Mouse (Mus musculus): ENCODE data around the gene Gm11639.
"Not testable (repeated sequence)": the region's sequence is repeated elsewhere in the genome, so short reads cannot be mapped to it uniquely, and the experiment has no call there.

Gene Gm11639

GRCm38 (mm10) chr11:105120551-105121061 is 435.1 kb downstream of the Gm11639 start:
- DNase-seq, result no peak

GRCm38 (mm10) chr11:105121792-105122191 is 436.3 kb downstream of the Gm11639 start:
- not testable (repeated sequence) for DNase-seq

GRCm38 (mm10) chr11:105123986-105124385 is 438.5 kb downstream of the Gm11639 start:
- DNase-seq, result no peak

GRCm38 (mm10) chr11:105125735-105126519 is 440.4 kb downstream of the Gm11639 start, which contains the start of gene Mettl2:
TSS of gene Mettl2 (plus strand) at chr11:105126425.
- peak; percentile 78 for DNase-seq

- no peak for DNase-seq
Measured at GRCm38 (mm10) chr11:105126520-105127029, 441.1 kb downstream of the Gm11639 start.

- no peak for DNase-seq
Measured at GRCm38 (mm10) chr11:105135692-105136091, 450.2 kb downstream of the Gm11639 start.

GRCm38 (mm10) chr11:105137255-105137654 is 451.7 kb downstream of the Gm11639 start:
- DNase-seq, result not testable (repeated sequence)

- not testable (repeated sequence) for DNase-seq
Measured at GRCm38 (mm10) chr11:105140512-105140911, 455.0 kb downstream of the Gm11639 start.

GRCm38 (mm10) chr11:105141115-105141514 is 455.6 kb downstream of the Gm11639 start:
- DNase-seq, result no peak

GRCm38 (mm10) chr11:105143564-105143963 is 458.1 kb downstream of the Gm11639 start:
- DNase-seq, result no peak

- DNase-seq, result no peak
Measured at GRCm38 (mm10) chr11:105144084-105144483, 458.6 kb downstream of the Gm11639 start.

GRCm38 (mm10) chr11:105144508-105145210 is 459.2 kb downstream of the Gm11639 start:
- DNase-seq, result no peak

- no peak for DNase-seq
Measured at GRCm38 (mm10) chr11:105145211-105145610, 459.7 kb downstream of the Gm11639 start.

GRCm38 (mm10) chr11:105146593-105146992 is 461.1 kb downstream of the Gm11639 start, which contains the start of gene Gm10842:
TSS of gene Gm10842 (plus strand) at chr11:105146893.
- DNase-seq, result no peak

- DNase-seq, result no peak
Measured at GRCm38 (mm10) chr11:105149353-105149752, 463.8 kb downstream of the Gm11639 start.

- no peak for DNase-seq
Measured at GRCm38 (mm10) chr11:105149766-105150165, 464.3 kb downstream of the Gm11639 start.

- no peak for DNase-seq
Measured at GRCm38 (mm10) chr11:105150691-105151090, 465.2 kb downstream of the Gm11639 start.

- DNase-seq, result no peak
Measured at GRCm38 (mm10) chr11:105151226-105152016, 465.9 kb downstream of the Gm11639 start.

GRCm38 (mm10) chr11:105152017-105152300 is 466.5 kb downstream of the Gm11639 start:
- DNase-seq, result no peak

GRCm38 (mm10) chr11:105152357-105152899 is 466.9 kb downstream of the Gm11639 start:
- DNase-seq, result no peak

- DNase-seq, result no peak
Measured at GRCm38 (mm10) chr11:105153068-105153833, 467.7 kb downstream of the Gm11639 start.

- no peak for DNase-seq
Measured at GRCm38 (mm10) chr11:105155915-105156314, 470.4 kb downstream of the Gm11639 start.
